Mouse (Mus musculus) lung, postnatal 0 days (tissue): Measurements from ENCODE around the gene Wfdc16.

ENCODE experiments used
- CTCF ChIP-seq: IDR thresholded peaks from 2 replicates; pipeline ENCODE4 v1.5.1; 2016; ENCODE audit warnings: antibody characterized with exemption, mild to moderate bottlenecking
- EP300 ChIP-seq: IDR thresholded peaks from 2 replicates; pipeline ENCODE4 v1.6.1; 2016; ENCODE audit warnings: antibody characterized with exemption, mild to moderate bottlenecking, control low read depth

GRCm38 (mm10) chr2:164673987-164674386 is 35.4 kb upstream of the Wfdc16 start, which contains the start of gene Wfdc11:
- TF ChIP-seq EP300: no peak
- no peak for TF ChIP-seq CTCF
